Mouse (Mus musculus): ENCODE results near the gene Gdi2.
A peak's percentile ranks its signal among the peaks of the same experiment; 100 is the strongest.

DNA sequence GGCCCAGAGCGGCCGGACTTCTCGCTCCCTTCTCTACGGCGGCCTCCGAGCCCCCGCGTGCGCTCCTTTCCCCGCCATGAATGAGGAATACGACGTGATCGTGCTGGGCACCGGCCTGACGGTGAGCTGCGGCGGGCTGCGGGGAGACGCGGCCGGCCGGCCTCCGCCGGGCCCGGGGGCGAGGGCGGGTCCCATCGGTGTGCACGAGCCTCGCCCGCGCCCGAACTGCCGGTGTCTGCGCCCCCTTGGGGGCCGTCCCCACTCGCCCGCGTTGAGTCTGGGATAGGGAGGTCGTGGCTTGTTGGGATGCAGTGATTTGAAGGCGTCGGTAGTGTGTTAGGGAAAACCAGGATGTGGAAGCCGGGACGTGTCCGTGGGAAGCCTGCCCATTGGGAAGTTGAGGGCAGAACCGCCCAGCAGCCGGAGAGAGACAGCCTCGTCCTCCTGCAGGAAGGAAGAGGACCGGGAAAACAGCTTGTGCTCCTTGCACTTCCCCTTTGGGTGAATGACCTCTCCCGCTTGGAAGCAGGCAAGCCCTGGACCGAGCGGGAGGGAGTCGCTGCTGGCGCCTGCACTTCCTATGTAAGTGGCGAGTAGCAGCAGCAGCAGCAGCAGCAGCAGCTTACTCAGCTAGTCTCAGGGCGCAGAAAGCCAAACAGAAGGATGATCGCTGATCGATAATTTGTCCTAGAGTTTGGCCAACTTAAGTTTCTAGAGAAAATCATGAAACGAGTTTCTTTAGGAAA is 533 bp downstream of the Gdi2 start:
- 0 out of 2 replicates have a peak, but pooled peaks have one; percentile 30 for TF ChIP-seq POLR2A (IDR thresholded peaks at IDR 0.05; ENCODE audit: extremely low read depth, insufficient read depth, low read length)
- TF ChIP-seq CTCF (IDR thresholded peaks at IDR 0.05; ENCODE audit: low read depth, low read length): no peak
